Mouse (Mus musculus) forebrain, embryonic 16.5 days (tissue): ENCODE measurements around the gene Ambra1. TPM values are rescaled to one million over a fixed set of nuclear protein-coding genes. Genes with fewer than 3 reads are reported as not detected.
A peak's percentile ranks its signal among the peaks of the same experiment; 100 is the strongest.

Source experiments
- ATAC-seq: fragments of 200-750 bp; cut with Nextera tagmentation; 2 replicates; pipeline ENCODE4 v1.8.0; 2017; ENCODE audit warnings: mild to moderate bottlenecking, moderate library complexity
- H3K27ac ChIP-seq: fragments of 300-500 bp; sonication (generic); 2 replicates; pipeline ENCODE4 v1.5.1; 2014; ENCODE audit warnings: low read length, control low read depth
- H3K27me3 ChIP-seq: fragments of 300-500 bp; sonication (generic); replicated peaks from 2 replicates; pipeline ENCODE4 v1.6.1; 2014; ENCODE audit warnings: low read length; ENCODE audit not compliant: control insufficient read depth, insufficient read depth
- H3K36me3 ChIP-seq: fragments of 300-500 bp; sonication (generic); 2 replicates; pipeline ENCODE4 v1.6.1; 2014; ENCODE audit not compliant: control insufficient read depth, insufficient read depth
- H3K4me1 ChIP-seq: fragments of 300-500 bp; sonication (generic); replicated peaks from 2 replicates; pipeline ENCODE4 v1.6.1; 2014; ENCODE audit warnings: low read length; ENCODE audit not compliant: control insufficient read depth, insufficient read depth
- H3K4me2 ChIP-seq: fragments of 300-500 bp; sonication (generic); 2 replicates; pipeline ENCODE4 v1.6.1; 2014; ENCODE audit warnings: mild to moderate bottlenecking, low read length, control low read depth
- H3K4me3 ChIP-seq: fragments of 300-500 bp; sonication (generic); replicated peaks from 2 replicates; pipeline ENCODE4 v1.5.1; 2014; ENCODE audit warnings: mild to moderate bottlenecking, low read length, control low read depth
- H3K9ac ChIP-seq: fragments of 300-500 bp; sonication (generic); replicated peaks from 2 replicates; pipeline ENCODE4 v1.6.1; 2014; ENCODE audit warnings: low read depth, low read length, control low read depth
- H3K9me3 ChIP-seq: fragments of 300-500 bp; sonication (generic); 2 replicates; pipeline ENCODE4 v1.6.1; 2016; ENCODE audit warnings: low read length; ENCODE audit not compliant: control insufficient read depth
- WGBS: fragments of 180-500 bp; shearing (Covaris S2); extraction: QIAGEN DNeasy Blood & Tissue Kit; methylation state at CpG from one replicate; pipeline ENCODE4 v1.1.7; 2014; 5-methylcytosine and 5-hydroxymethylcytosine counted together
- polyA plus RNA-seq: library from polyadenylated mRNA; unstranded; fragments of >200 nt; fragmentation: Nextera tagmentation; extraction: Ambion mirVana; gene quantifications from 2 replicates; pipeline ENCODE4 v1.2.1, GENCODE M21; 2015

Ambra1 gene
- polyA plus RNA-seq, 1 experiment from 2014 or later = 25.5 TPM

DNA sequence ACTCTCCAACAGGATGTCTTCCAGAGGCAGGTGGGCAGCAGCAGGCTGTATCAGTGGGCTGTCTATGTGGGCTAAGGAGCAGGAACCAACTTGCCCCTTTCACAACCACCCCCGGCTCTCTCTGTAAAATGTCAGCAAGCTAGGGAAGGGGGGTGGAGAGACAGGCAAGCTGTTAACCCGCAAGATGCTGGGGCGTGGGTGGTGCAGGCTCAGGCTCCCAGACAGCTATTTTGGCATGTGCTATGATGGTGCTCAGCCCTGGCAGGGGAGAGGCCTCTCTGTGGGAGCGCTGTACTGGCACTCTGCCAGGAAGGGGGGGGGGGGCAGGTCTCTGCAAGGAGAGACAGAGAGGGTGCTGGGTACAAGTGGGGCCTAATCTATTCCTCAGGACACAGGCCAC lies 227.2 kb downstream of the Ambra1 start:
- Histone ChIP-seq H3K27me3 (no peaks in the 10 kb centered on the region), H3K27ac (peak overlapping the region; percentile 72), H3K36me3 (no peaks in the 10 kb centered on the region), H3K4me3 (no peak overlapping the region), H3K4me1 (peaks cover 41% of the 10 kb centered on the region), H3K9ac (no peak overlapping the region), H3K4me2 (no peak overlapping the region), H3K9me3 (no peaks in the 10 kb centered on the region)
- 17% methylated on average over 4 of the region's 4 CpGs for WGBS
- ATAC-seq = peak; percentile 84

DNA sequence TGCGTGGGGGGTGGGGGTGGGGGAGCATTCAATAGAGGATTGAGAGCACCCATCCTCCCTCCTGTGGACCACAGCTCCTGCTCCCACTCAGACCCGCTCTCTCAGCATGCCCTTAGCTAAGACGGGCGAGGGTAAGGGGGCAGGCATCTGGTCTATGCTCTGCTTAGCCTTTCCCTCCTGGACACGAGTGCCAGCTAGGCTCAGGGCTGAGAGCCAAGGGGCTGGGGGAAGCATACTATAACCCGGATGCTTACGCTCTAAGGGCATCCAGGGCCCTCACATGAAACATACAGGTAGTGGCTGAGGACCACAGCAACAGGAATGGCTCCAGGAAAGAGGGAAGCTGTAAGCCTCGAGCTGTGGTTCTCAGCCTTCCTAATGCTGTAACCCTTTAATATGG lies 228.1 kb downstream of the Ambra1 start:
- Histone ChIP-seq H3K9me3 (no peaks in the 10 kb centered on the region), H3K27ac (no peak overlapping the region), H3K36me3 (no peaks in the 10 kb centered on the region), H3K9ac (no peak overlapping the region), H3K4me1 (peaks cover 49% of the 10 kb centered on the region), H3K4me3 (no peak overlapping the region), H3K4me2 (no peak overlapping the region), H3K27me3 (no peaks in the 10 kb centered on the region)
- WGBS = 84% methylated on average over 8 of the region's 8 CpGs
- ATAC-seq = no peak

DNA sequence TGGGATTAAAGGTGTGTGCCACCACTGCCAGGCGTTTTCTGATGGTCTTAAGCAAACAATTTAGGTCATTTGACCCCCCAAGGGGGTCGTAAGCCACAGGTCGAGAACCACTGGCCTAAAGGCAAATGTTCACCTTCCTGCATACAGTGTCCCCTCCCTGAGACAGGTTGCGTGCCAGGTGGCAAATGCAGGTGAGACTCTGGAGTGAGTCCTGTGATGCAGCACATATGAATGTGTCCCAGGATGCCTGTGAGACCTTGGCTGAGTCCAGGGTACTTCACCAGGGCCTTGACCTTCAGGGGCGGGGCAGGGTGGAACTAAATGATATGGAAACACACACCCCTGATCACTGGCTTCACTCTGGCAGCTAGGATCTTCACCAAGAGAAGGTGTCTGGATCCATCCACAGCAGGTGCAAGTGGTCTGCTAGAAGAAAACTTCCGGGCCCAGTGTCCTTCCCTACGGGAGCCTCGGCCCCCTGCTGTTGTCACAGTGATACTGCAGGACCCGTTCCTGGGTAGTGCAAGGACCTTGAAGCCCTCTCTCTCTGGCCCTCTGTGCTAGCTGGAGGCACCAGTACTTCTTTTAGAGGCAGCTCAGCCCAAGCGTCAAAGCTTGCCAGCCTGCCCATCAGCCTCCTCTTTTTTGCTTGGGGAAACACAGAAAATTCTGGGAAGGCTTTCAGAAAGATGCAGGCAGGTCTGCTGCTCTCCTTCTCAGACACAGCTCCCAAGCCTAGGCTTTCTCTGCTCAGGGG lies 228.9 kb downstream of the Ambra1 start:
- WGBS = 49% methylated on average over 10 of the region's 10 CpGs
- Histone ChIP-seq H3K27me3 (no peaks in the 10 kb centered on the region), H3K9me3 (no peaks in the 10 kb centered on the region), H3K4me1 (peaks cover 46% of the 10 kb centered on the region), H3K4me3 (no peak overlapping the region), H3K9ac (no peak overlapping the region; the same call in 1 of the 2 replicates), H3K27ac (no peak overlapping the region), H3K36me3 (no peaks in the 10 kb centered on the region), H3K4me2 (no peak overlapping the region)
- no peak for ATAC-seq

DNA sequence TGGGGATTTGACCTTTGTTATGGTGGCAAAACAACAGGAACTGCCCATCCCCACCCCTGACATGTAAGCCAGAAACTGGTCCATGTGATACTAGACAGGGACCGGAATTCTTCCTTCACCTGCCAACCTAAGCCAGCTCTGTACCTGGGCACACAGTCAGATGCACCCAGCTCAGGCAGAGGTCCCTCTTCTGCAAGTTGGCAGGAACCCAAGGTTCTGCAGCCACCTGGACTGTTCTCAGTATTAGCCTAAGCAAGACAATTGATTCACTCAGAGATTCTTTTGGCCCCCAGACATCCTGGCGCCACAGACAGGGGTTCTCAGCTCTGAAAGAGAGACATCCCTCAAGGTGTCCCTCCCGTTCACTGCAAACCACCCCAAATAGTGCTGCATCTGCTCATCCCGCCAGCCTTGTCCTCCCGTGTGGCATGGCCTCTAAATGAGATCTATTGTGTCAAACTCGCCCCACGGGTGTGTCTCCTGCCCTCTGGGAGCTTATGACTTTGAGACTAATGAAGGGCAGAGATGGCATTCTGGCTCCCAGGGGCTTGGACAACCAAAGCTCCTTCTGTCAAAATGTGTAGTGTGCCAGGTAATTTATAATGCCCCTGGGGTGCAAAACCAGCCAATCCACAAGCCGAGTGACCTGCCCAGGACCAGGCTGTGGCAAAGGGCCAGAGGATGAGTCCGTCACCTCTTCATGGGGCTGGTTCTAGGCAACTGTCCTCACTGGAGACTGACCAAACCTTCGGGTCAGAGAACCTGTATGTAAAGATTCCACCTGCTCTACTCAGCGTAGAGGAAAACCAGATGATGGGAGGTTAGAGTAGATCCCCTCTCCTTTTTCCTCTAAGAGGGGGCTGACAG lies 229.8 kb downstream of the Ambra1 start:
- no peak for ATAC-seq
- Histone ChIP-seq H3K4me1 (peaks cover 43% of the 10 kb centered on the region), H3K4me3 (no peak overlapping the region), H3K9ac (no peak overlapping the region; the same call in 1 of the 2 replicates), H3K27me3 (no peaks in the 10 kb centered on the region), H3K9me3 (no peaks in the 10 kb centered on the region), H3K27ac (no peak overlapping the region), H3K36me3 (no peaks in the 10 kb centered on the region), H3K4me2 (no peak overlapping the region)
- WGBS = 76% methylated on average over 11 of the region's 11 CpGs

DNA sequence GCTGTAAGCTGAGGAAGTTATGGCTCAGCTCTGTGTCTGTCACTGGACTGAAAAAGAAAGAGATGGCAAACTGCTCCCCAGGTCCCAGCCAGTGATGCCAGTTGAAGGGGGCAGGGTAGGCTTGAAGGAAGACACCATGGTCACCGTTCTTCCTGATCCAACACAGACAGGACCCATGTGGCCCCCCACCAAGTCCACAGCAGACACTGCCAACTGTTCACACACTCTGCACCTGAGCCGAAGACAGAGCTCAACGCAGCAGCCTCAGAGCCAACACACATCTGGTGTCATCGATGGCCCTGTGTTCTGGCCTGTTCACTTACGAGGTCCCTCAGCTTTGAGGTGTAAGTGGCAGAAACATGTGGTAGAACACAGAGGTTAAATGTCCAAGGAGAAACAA lies 230.5 kb downstream of the Ambra1 start:
- no peaks in the 10 kb centered on the region for H3K9me3 ChIP-seq
- H3K9ac ChIP-seq = no peak overlapping the region
- H3K4me1 ChIP-seq = peaks cover 37% of the 10 kb centered on the region
- ATAC-seq = no peak
- H3K27ac ChIP-seq = no peak overlapping the region
- H3K4me3 ChIP-seq = no peak overlapping the region
- WGBS = 83% methylated on average over 5 of the region's 5 CpGs
- H3K4me2 ChIP-seq = no peak overlapping the region
- H3K36me3 ChIP-seq = no peaks in the 10 kb centered on the region
- H3K27me3 ChIP-seq = no peaks in the 10 kb centered on the region

DNA sequence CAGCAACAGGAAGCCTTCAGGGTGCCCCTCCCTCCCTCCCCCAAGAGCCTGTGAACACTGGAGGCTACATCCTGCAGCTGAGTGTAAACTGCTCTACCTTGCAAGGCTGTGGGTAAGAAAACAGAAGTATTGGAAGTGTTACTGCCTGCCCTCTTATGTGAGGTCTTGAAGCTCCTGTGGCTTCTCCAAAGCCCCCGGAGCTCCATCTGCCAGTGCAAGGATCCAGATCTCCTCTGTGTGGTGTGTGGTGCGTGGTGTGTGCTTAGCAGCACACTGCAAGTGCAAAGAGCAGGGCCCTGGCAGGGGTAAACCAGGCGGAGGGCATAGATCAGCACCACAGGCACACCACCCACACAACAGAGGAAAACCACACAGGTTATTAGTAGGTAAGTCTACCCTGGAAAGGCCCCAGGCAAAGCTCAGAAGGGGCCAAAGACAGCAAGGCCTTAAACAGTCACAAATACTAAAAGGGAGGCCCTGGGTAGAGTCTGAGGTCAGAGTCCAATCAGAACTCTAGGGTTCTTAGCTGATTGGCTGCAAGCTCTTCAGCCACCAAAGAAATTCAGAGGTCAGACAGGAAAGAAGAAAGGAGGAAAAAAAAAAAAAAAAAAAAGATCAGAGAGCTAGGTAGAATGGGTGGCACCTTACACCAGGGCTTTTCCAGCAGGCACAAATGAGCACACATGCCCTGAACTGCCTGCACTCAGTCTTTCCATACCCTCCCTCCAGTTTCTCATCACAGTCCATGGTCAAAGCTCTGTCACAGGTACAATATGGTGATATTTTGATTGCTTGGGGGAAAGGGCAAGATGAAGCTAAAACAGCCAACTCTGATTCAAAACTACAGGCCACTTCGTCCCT lies 232.2 kb downstream of the Ambra1 start:
- no peaks in the 10 kb centered on the region for H3K36me3 ChIP-seq
- peak overlapping the region; percentile 85 for H3K4me3 ChIP-seq
- H3K9ac ChIP-seq = peak overlapping the region; percentile 93; the same call in 1 of the 2 replicates
- ATAC-seq = no peak
- no peaks in the 10 kb centered on the region for H3K27me3 ChIP-seq
- H3K9me3 ChIP-seq = no peaks in the 10 kb centered on the region
- H3K4me2 ChIP-seq = peak overlapping the region; percentile 82
- WGBS = 53% methylated on average over 4 of the region's 4 CpGs
- H3K27ac ChIP-seq = no peak overlapping the region
- H3K4me1 ChIP-seq = peaks cover 31% of the 10 kb centered on the region

DNA sequence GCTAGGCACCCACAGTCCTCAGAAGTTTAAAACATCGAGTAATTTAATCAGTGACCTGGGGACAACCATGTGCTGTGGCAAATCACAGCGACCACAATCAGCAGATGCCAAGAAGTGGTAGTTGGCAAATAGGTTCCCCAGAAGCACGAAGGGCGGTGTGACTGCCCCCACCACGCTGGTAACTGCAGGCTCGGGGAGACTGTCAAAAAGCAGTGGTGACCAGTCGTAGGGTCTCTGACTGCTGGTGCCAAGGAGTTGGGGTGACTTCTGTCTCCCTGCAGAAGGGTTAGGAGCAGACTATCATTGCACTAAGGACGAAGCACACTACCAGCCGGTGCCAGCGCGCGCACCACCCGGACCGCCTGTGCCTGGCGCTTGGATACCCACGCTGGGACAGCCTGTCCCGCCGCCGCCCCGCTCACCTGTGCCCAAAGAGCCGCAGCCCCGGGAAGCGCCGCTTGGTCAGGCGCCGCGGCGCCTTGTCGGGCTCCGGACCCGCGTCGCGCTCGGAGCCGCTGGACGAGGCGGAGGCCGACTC lies 233.0 kb downstream of the Ambra1 start:
- Histone ChIP-seq H3K4me1 (peaks cover 23% of the 10 kb centered on the region), H3K4me2 (peak overlapping the region; percentile 82), H3K36me3 (no peaks in the 10 kb centered on the region), H3K27me3 (no peaks in the 10 kb centered on the region), H3K9ac (peak overlapping the region; percentile 93), H3K27ac (peak overlapping the region; percentile 61; the same call in 1 of the 2 replicates), H3K4me3 (peak overlapping the region; percentile 85), H3K9me3 (no peaks in the 10 kb centered on the region)
- under 1% methylated on average over 39 of the region's 39 CpGs for WGBS
- peak; percentile 44 for ATAC-seq

DNA sequence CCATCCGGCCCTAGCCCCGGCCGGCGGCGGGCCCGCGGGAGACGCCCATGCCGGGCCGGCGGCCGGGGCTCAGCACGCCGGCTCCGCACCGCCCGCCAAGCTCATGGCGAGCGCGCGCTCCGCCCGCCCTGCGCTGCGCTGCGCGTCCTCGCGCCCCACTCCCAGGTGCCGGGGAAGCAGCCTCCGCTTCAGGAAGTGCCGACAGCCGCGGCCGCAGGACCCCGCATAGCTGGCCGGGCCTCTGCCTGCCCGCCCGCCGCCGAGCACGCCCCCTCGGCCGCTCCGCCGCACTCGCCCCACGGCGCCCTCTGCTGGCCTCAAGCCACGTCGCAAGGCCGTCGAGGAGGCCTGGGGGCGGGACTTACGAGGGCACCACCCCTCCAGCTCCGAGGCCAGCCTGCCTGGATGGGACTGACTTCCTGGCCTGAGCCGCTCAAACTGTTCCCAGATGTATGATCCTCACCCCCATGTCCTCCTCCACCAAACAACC lies 233.6 kb downstream of the Ambra1 start:
- H3K36me3 ChIP-seq = no peaks in the 10 kb centered on the region
- peak overlapping the region; percentile 93 for H3K9ac ChIP-seq
- WGBS = under 1% methylated on average over 57 of the region's 57 CpGs
- peak overlapping the region; percentile 82 for H3K4me2 ChIP-seq
- H3K9me3 ChIP-seq = no peaks in the 10 kb centered on the region
- peak overlapping the region; percentile 85 for H3K4me3 ChIP-seq
- no peaks in the 10 kb centered on the region for H3K27me3 ChIP-seq
- H3K27ac ChIP-seq = peak overlapping the region; percentile 61; the same call in 1 of the 2 replicates
- ATAC-seq = peak; percentile 93
- peaks cover 22% of the 10 kb centered on the region for H3K4me1 ChIP-seq
